Mouse (Mus musculus) liver, adult 2 months (tissue): Measurements from ENCODE around the gene Hes6.

Experiments
- CTCF ChIP-seq: fragments of 200-500 bp; IDR thresholded peaks from 2 replicates; pipeline ENCODE4 v1.5.1; 2011; ENCODE audit warnings: low read depth, low read length, control low read depth
- POLR2A ChIP-seq: fragments of 200-500 bp; IDR thresholded peaks from 2 replicates; pipeline ENCODE4 v1.6.1; 2011; ENCODE audit warnings: low read length, control low read depth; ENCODE audit not compliant: insufficient read depth; ENCODE audit errors: extremely low read depth

GRCm38 (mm10) chr1:91448688-91449087 lies 34.9 kb upstream of the Hes6 start:
- no peak for TF ChIP-seq CTCF
- TF ChIP-seq POLR2A = no peak
